Comparison of ENCODE assay signal across 19 mouse cellular contexts in the genomic region with DNA sequence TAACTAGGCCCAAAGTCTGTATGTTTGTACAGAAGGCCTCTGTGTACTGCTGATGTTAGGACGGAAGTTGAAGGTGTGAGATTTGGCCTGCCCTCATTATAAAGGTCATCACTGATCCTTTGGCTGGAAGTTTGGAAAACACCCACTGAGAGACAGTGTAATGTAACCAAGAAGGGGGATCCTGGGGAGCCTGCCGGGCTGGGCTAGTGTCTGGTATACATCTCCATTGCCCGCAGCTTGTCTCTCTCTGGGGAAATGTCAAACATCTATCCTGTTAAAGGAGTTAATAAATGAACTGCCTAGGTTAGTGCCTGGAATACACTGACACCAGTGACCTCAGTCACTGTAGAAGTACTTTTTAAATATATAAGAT.
"Had no signal": no experiment of that assay in that cellular context is flagged by ENCODE, and none has a peak within 500 bp of the region (broad histone marks: within the 10 kb centered on the region; RNA-seq: fewer than 3 reads in every experiment).

No protein-coding gene starts in this region.

- H3K9me3 ChIP-seq: kidney, embryonic 15.5 days; limb, embryonic 12.5 days; limb, embryonic 15.5 days; midbrain, embryonic 12.5 days; midbrain, embryonic 15.5 days; neural tube, embryonic 13.5 days had no signal

- H3K4me3 ChIP-seq: kidney, embryonic 15.5 days; limb, embryonic 12.5 days; limb, embryonic 15.5 days; midbrain, embryonic 12.5 days; midbrain, embryonic 15.5 days; neural tube, embryonic 13.5 days had no signal

- H3K27ac ChIP-seq: kidney, embryonic 15.5 days; limb, embryonic 12.5 days; liver, embryonic 14.5 days; macrophage had no signal

- H3K27me3 ChIP-seq: kidney, embryonic 15.5 days; limb, embryonic 12.5 days; limb, embryonic 15.5 days; midbrain, embryonic 12.5 days; midbrain, embryonic 15.5 days; neural tube, embryonic 13.5 days had no signal

- H3K9ac ChIP-seq: kidney, embryonic 15.5 days; limb, embryonic 12.5 days; limb, embryonic 15.5 days; liver, embryonic 14.5 days; liver, postnatal 0 days; lung, embryonic 14.5 days; midbrain, embryonic 12.5 days; neural tube, embryonic 13.5 days had no signal

- DNase-seq: kidney, adult 8-10 months; kidney, postnatal 4 days; left cerebral cortex, postnatal 4 days; liver, postnatal 0 days; lung, embryonic 14.5 days; retina, postnatal 1 day; right cerebral cortex, postnatal 25 days; thymus, adult 18-20 months; thymus, postnatal 36 days had no signal

- H3K4me2 ChIP-seq: kidney, embryonic 15.5 days; limb, embryonic 12.5 days; limb, embryonic 15.5 days; liver, embryonic 11.5 days; lung, embryonic 14.5 days; midbrain, embryonic 12.5 days; midbrain, embryonic 15.5 days; neural tube, embryonic 13.5 days had no signal

- ATAC-seq: lung, postnatal 0 days; midbrain, embryonic 15.5 days had no signal
